In the genomic region with DNA sequence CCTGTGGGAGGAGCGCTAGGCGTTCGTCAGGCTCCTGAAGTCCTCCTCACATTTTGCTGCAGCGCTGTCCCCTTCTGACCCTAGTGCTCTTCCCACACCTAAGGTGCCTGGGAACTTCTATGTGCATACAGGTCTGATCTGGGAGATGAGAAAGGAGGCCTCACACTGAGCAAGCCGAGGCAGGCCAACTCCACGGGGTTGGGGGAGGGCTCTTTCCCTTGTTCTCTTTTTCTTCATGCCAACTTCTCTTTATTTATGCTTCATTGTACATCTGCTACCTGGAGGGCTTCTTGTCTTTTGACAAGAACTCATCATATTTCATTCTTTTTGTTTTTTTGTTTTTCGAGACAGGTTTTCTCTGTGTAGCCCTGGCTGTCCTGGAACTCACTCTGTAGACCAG, we compare ENCODE assay signal across 14 mouse cellular contexts. TPM values are rescaled to one million over a fixed set of nuclear protein-coding genes. Genes with fewer than 3 reads are reported as not detected.
"Had no signal": no experiment of that assay in that cellular context is flagged by ENCODE, and none has a peak within 500 bp of the region (broad histone marks: within the 10 kb centered on the region; RNA-seq: fewer than 3 reads in every experiment).

No protein-coding gene starts in this region.

- H3K4me3 ChIP-seq: liver, embryonic 12.5 days; megakaryocyte, embryonic 14.5 days; midbrain, embryonic 13.5 days; midbrain, embryonic 15.5 days; neural tube, embryonic 12.5 days had no signal

- H3K4me1 ChIP-seq: midbrain, embryonic 13.5 days; midbrain, embryonic 15.5 days; neural tube, embryonic 12.5 days had no signal

- H3K27me3 ChIP-seq: liver, embryonic 12.5 days; megakaryocyte, embryonic 14.5 days; midbrain, embryonic 13.5 days; midbrain, embryonic 15.5 days; neural tube, embryonic 12.5 days had no signal

- DNase-seq: lung, adult 18-20 months; lung, embryonic 14.5 days; lung, postnatal 10 days; right cerebral cortex, postnatal 14 days; thymus, adult 18-20 months; thymus, postnatal 14 days; thymus, postnatal 36 days had no signal

- H3K27ac ChIP-seq: liver, embryonic 12.5 days; liver, embryonic 14.5 days; macrophage; midbrain, embryonic 13.5 days; midbrain, embryonic 15.5 days; neural tube, embryonic 12.5 days had no signal

RNA-seq across cellular contexts. Expression of a gene that starts 53.8 kb away (rescaled TPM):
- polyA plus RNA-seq: macrophage had no signal
